Mouse (Mus musculus): ENCODE measurements around the gene Clca1. TPM values are rescaled to one million over a fixed set of nuclear protein-coding genes. Genes with fewer than 3 reads are reported as not detected.
"Not testable (repeated sequence)": the region's sequence is repeated elsewhere in the genome, so short reads cannot be mapped to it uniquely, and the experiment has no call there.

Clca1 gene
- 0.16 and 0.47 TPM in 2 replicates for polyA plus RNA-seq (2015; fragmentation: Nextera tagmentation; extraction: Ambion mirVana)

DNA sequence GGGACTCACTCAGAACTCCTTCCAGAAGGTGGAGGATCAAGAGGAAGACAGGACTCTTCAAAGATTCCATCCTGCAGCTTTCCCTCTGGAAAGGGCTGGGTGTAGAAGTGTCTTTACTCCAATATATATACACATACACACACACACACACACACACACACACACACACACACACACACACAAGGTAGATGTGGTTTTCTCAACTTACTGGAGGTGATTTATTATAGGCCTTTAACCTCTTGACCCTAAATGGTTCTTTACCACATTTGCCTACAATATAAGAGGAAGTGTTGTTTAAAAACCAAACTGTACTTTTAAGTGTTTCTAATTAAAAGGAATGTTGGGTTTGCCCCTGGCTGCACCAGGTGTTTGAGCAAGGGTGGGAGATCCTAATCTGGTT lies at the start of gene Clca1:
TSS of gene Clca1 (minus strand) at position 101 of the 400 bp plus-strand sequence.
- Histone ChIP-seq H3K9me3 (replicated peaks; ENCODE audit: control insufficient read depth, low read length) (no peaks in the 10 kb centered on the region), H3K36me3 (ENCODE audit: control insufficient read depth, insufficient read depth) (no peaks in the 10 kb centered on the region)
- no peak for ATAC-seq (replicated peaks; ENCODE audit: extremely low read depth, insufficient read depth, low FRiP score)

DNA sequence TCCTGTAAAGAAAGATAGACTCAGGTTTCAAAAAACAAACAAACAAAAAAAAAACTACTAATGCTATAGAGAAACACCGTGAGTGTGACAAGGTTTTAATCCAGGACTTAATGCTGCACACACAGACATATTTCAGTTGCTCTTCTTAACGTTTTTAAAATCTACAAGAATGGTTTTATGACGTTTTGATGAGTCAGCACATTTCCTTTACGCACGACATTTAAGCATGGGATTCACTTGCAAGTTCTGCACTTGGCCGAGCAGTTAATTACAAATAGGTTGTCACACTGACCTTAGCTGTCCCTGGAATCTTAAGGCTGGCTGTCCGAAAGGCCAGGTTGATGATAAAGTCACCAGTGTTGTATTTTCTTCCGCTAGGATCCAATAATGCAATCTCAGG lies 48.3 kb upstream of the Clca1 start:
- no peak overlapping the region for H3K4me3 ChIP-seq (ENCODE audit: low read length)
- no peak overlapping the region for H3K9ac ChIP-seq (ENCODE audit: low read length)
- H3K36me3 ChIP-seq (ENCODE audit: control insufficient read depth, insufficient read depth): no peaks in the 10 kb centered on the region
- no peak for ATAC-seq (replicated peaks; ENCODE audit: extremely low read depth, insufficient read depth, low FRiP score)
- 75% methylated on average over 8 of the region's 8 CpGs for WGBS
- no peaks in the 10 kb centered on the region for H3K9me3 ChIP-seq (replicated peaks; ENCODE audit: control insufficient read depth, low read length)
- H3K4me1 ChIP-seq (ENCODE audit: control insufficient read depth, insufficient read depth, low read length): no peaks in the 10 kb centered on the region
- no peaks in the 10 kb centered on the region for H3K27me3 ChIP-seq (ENCODE audit: control insufficient read depth, insufficient read depth, low read length)
- H3K4me2 ChIP-seq (ENCODE audit: low read depth, low read length): no peak overlapping the region
- no peak overlapping the region for H3K27ac ChIP-seq (ENCODE audit: low read length)

More for the DNA sequence above, at the start of gene Clca1:
- no peak within 1 kb of the TSS for H3K9ac ChIP-seq (ENCODE audit: low read length)
- H3K27ac ChIP-seq (ENCODE audit: low read length): no peak within 1 kb of the TSS
- no peak within 1 kb of the TSS for H3K4me2 ChIP-seq (ENCODE audit: low read depth, low read length)
- H3K4me3 ChIP-seq (ENCODE audit: low read length): no peak within 1 kb of the TSS
- H3K27me3 ChIP-seq (ENCODE audit: control insufficient read depth, insufficient read depth, low read length): no peaks in the 10 kb centered on the region
- no peaks in the 10 kb centered on the region for H3K4me1 ChIP-seq (ENCODE audit: control insufficient read depth, insufficient read depth, low read length)

DNA sequence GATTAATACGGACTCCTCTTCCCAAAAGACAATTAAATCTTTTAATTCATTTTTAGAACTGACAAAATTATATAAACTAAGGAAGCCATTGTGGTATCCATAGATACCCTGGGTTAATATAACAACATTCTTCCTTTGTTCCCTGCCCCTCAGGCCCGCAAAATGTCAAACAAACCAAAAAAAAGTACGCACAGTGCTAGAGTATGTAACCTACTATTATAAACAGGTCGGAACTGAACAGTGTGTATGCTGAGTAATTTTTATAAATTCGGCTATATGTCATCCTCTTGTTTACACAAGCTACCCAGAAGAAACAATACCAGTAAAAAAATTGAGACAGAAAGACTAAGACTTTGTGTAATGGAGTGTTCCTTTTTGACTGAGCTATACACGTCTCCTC lies 45.8 kb upstream of the Clca1 start:
- Histone ChIP-seq H3K4me1 (ENCODE audit: control insufficient read depth, insufficient read depth, low read length) (no peaks in the 10 kb centered on the region), H3K9me3 (replicated peaks; ENCODE audit: control insufficient read depth, low read length) (no peaks in the 10 kb centered on the region), H3K27me3 (ENCODE audit: control insufficient read depth, insufficient read depth, low read length) (no peaks in the 10 kb centered on the region), H3K9ac (ENCODE audit: low read length) (no peak overlapping the region), H3K4me3 (ENCODE audit: low read length) (no peak overlapping the region), H3K36me3 (ENCODE audit: control insufficient read depth, insufficient read depth) (no peaks in the 10 kb centered on the region), H3K27ac (ENCODE audit: low read length) (no peak overlapping the region), H3K4me2 (ENCODE audit: low read depth, low read length) (no peak overlapping the region)
- 77% methylated on average over 6 of the region's 6 CpGs for WGBS
- no peak for ATAC-seq (replicated peaks; ENCODE audit: extremely low read depth, insufficient read depth, low FRiP score)

DNA sequence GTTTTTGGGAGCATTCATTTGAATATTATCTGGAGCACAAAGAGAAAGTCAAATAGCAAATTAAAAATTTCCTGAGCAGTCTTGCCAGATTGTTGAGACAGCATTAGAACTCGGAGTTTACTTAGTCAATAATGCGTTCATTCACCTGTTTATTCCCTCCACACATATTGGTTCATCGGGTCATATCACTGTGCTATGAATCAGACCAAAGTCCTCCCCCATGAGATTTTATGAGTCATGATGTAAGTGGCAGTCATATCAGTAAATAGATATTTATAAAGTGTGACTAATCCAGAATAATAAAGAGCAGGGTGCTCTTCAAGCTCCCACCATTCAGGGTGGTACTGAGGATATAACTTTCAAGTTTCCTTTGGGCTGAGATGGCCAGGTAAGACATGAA lies 39.8 kb upstream of the Clca1 start:
- Histone ChIP-seq H3K4me3 (ENCODE audit: low read length) (no peak overlapping the region), H3K4me1 (ENCODE audit: control insufficient read depth, insufficient read depth, low read length) (no peaks in the 10 kb centered on the region), H3K9me3 (replicated peaks; ENCODE audit: control insufficient read depth, low read length) (no peaks in the 10 kb centered on the region), H3K27ac (ENCODE audit: low read length) (no peak overlapping the region), H3K36me3 (ENCODE audit: control insufficient read depth, insufficient read depth) (no peaks in the 10 kb centered on the region), H3K9ac (ENCODE audit: low read length) (no peak overlapping the region), H3K27me3 (ENCODE audit: control insufficient read depth, insufficient read depth, low read length) (no peaks in the 10 kb centered on the region), H3K4me2 (ENCODE audit: low read depth, low read length) (no peak overlapping the region)
- WGBS: 89% methylated on average over 3 of the region's 3 CpGs
- no peak for ATAC-seq (replicated peaks; ENCODE audit: extremely low read depth, insufficient read depth, low FRiP score)

DNA sequence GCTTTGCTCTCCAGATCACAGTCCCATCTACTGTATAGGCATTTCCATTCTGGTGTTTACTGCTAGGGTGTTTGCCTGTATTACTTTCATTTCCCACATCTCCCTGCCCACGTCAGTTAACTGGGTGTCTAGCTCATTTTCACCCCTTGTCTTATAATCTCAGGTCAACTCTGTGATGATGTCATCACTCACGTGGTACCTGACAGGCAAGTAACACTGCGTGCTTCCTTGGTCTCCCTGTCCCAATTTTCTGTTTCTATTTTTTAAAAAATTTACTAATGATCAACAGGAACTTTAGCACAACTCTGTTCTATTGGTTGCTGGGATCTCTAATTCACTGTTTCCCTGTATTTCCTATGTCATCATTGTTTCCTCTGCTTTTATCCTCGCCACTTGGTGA lies 36.4 kb upstream of the Clca1 start:
- H3K4me2 ChIP-seq (ENCODE audit: low read depth, low read length): no peak overlapping the region
- H3K4me1 ChIP-seq (ENCODE audit: control insufficient read depth, insufficient read depth, low read length): no peaks in the 10 kb centered on the region
- H3K9me3 ChIP-seq (replicated peaks; ENCODE audit: control insufficient read depth, low read length): no peaks in the 10 kb centered on the region
- no peak overlapping the region for H3K4me3 ChIP-seq (ENCODE audit: low read length)
- H3K9ac ChIP-seq (ENCODE audit: low read length): no peak overlapping the region
- 70% methylated on average over 4 of the region's 4 CpGs for WGBS
- no peaks in the 10 kb centered on the region for H3K27me3 ChIP-seq (ENCODE audit: control insufficient read depth, insufficient read depth, low read length)
- H3K36me3 ChIP-seq (ENCODE audit: control insufficient read depth, insufficient read depth): no peaks in the 10 kb centered on the region
- ATAC-seq (replicated peaks; ENCODE audit: extremely low read depth, insufficient read depth, low FRiP score): no peak
- no peak overlapping the region for H3K27ac ChIP-seq (ENCODE audit: low read length)

DNA sequence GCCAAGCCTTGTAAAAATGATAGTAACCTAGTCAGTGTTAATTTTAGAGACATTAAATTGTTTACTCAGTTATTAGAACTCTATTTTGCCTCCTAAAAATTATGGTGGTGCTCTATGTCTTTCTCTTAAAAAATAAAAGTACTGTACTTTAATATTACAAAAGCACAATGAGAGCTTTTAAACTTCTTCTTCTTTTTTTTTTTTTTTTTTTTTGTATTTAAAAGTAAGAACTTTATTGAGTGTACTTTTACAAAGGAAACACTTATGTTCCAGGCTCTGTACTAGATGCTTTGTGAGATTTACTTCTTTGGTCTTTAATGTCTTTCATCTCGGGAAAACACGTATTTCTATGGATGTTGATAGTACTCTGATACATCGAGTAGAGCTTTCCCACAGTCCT lies 22.6 kb upstream of the Clca1 start:
- not testable (repeated sequence) for H3K4me1 ChIP-seq (ENCODE audit: control insufficient read depth, insufficient read depth, low read length); H3K9me3 ChIP-seq (replicated peaks; ENCODE audit: control insufficient read depth, low read length); H3K4me2 ChIP-seq (ENCODE audit: low read depth, low read length); H3K9ac ChIP-seq (ENCODE audit: low read length); ATAC-seq (replicated peaks; ENCODE audit: extremely low read depth, insufficient read depth, low FRiP score); H3K27ac ChIP-seq (ENCODE audit: low read length); H3K27me3 ChIP-seq (ENCODE audit: control insufficient read depth, insufficient read depth, low read length); H3K4me3 ChIP-seq (ENCODE audit: low read length); H3K36me3 ChIP-seq (ENCODE audit: control insufficient read depth, insufficient read depth)
- 90% methylated on average over 3 of the region's 3 CpGs for WGBS

DNA sequence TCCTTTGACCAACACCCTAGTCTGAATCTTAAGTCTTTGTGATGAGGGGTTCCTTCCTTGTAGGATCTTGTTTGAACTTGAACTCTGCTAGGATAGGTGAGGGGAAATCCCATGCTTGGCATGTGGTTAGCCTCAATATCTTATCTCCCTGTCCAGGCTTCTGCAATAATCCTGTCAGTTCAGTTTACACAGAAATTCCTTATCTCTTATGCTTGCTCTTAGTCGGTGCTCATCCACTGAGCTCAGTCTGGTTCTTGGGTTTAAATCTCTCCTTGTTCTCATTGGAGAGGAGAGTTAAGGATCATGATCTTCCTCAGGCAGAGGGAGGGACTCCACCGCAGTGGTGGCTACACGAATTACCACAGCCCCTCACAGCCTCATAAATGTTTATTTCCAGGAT lies 17.2 kb upstream of the Clca1 start:
- Histone ChIP-seq H3K9me3 (replicated peaks; ENCODE audit: control insufficient read depth, low read length) (0 out of 2 replicates have a peak, but pooled peaks cover 3% of the 10 kb centered on the region), H3K4me3 (ENCODE audit: low read length) (no peak overlapping the region), H3K27me3 (ENCODE audit: control insufficient read depth, insufficient read depth, low read length) (no peaks in the 10 kb centered on the region), H3K4me2 (ENCODE audit: low read depth, low read length) (no peak overlapping the region), H3K4me1 (ENCODE audit: control insufficient read depth, insufficient read depth, low read length) (0 out of 2 replicates have a peak, but pooled peaks cover 2% of the 10 kb centered on the region), H3K9ac (ENCODE audit: low read length) (no peak overlapping the region), H3K36me3 (ENCODE audit: control insufficient read depth, insufficient read depth) (no peaks in the 10 kb centered on the region), H3K27ac (ENCODE audit: low read length) (no peak overlapping the region)
- no peak for ATAC-seq (replicated peaks; ENCODE audit: extremely low read depth, insufficient read depth, low FRiP score)
- WGBS: 41% methylated on average over 3 of the region's 3 CpGs

DNA sequence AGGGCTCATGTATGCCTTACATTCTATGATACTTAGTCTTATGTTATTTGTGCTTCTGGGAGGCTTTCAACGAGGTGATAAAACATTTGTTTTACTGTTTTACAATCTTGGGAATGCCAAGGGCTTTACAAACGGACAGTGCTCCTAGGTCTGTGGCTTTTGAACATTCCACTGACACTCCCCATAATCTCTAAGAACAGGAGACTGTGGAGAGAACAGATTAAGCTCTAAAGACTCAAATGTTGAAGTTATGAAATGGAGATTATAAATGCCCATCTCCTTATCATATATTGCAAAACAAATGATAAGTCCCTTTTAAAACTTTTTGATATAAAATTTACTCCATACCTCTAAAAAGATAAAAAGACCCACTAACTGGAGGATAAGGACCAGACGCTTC lies 6.2 kb upstream of the Clca1 start:
- H3K27me3 ChIP-seq (ENCODE audit: control insufficient read depth, insufficient read depth, low read length): no peaks in the 10 kb centered on the region
- H3K9ac ChIP-seq (ENCODE audit: low read length): no peak overlapping the region
- H3K36me3 ChIP-seq (ENCODE audit: control insufficient read depth, insufficient read depth): no peaks in the 10 kb centered on the region
- whole genome bisulfite sequencing: 40% methylated on average over 3 of the region's 3 CpGs
- no peaks in the 10 kb centered on the region for H3K4me1 ChIP-seq (ENCODE audit: control insufficient read depth, insufficient read depth, low read length)
- no peak overlapping the region for H3K4me2 ChIP-seq (ENCODE audit: low read depth, low read length)
- no peaks in the 10 kb centered on the region for H3K9me3 ChIP-seq (replicated peaks; ENCODE audit: control insufficient read depth, low read length)
- ATAC-seq (replicated peaks; ENCODE audit: extremely low read depth, insufficient read depth, low FRiP score): no peak
- no peak overlapping the region for H3K4me3 ChIP-seq (ENCODE audit: low read length)
- H3K27ac ChIP-seq (ENCODE audit: low read length): no peak overlapping the region

DNA sequence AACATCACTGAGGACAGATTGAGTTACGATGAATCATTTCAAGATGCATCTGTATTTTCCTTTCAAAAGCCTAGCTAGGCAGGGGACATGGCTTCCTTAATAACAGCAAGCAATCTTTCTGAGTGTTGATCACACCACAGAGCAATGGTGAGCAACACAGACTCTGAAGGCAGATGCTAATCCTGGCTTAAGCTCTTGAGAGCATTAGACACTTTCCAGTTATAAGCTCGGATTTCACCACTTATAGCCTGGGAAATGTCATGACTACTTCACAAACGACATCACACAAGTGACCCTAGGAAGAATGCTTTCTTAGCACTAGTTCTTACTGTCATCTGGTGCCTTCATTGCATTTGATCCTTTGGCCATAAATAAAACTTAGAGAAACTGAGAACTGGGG lies 4.5 kb downstream of the Clca1 start:
- H3K9ac ChIP-seq (ENCODE audit: low read length): no peak overlapping the region
- 50% methylated on average over 3 of the region's 3 CpGs for WGBS
- no peak for ATAC-seq (replicated peaks; ENCODE audit: extremely low read depth, insufficient read depth, low FRiP score)
- no peaks in the 10 kb centered on the region for H3K4me1 ChIP-seq (ENCODE audit: control insufficient read depth, insufficient read depth, low read length)
- no peak overlapping the region for H3K4me3 ChIP-seq (ENCODE audit: low read length)
- H3K27me3 ChIP-seq (ENCODE audit: control insufficient read depth, insufficient read depth, low read length): no peaks in the 10 kb centered on the region
- no peaks in the 10 kb centered on the region for H3K36me3 ChIP-seq (ENCODE audit: control insufficient read depth, insufficient read depth)
- H3K27ac ChIP-seq (ENCODE audit: low read length): no peak overlapping the region
- H3K4me2 ChIP-seq (ENCODE audit: low read depth, low read length): no peak overlapping the region
- no peaks in the 10 kb centered on the region for H3K9me3 ChIP-seq (replicated peaks; ENCODE audit: control insufficient read depth, low read length)

DNA sequence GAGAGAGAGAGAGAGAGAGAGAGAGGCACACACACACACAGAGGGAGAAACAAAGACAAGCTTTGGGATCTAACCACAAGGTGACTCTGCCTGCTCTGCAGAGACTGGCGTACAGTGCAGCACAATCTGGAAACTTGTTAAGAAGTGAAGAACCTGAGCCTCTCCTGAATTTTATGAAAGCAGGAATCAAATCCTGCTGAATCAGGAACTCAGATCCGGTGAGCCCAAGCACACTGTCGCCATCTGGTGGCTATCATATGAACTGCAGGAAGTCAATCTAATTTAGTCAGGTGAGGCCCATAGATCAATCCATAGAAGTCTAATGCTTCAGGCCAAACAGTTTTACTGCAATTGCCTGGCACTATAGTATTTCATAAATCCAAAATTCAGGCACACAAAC lies 5.8 kb downstream of the Clca1 start:
- Histone ChIP-seq H3K4me1 (ENCODE audit: control insufficient read depth, insufficient read depth, low read length) (no peaks in the 10 kb centered on the region), H3K4me2 (ENCODE audit: low read depth, low read length) (no peak overlapping the region), H3K9ac (ENCODE audit: low read length) (no peak overlapping the region), H3K36me3 (ENCODE audit: control insufficient read depth, insufficient read depth) (no peaks in the 10 kb centered on the region), H3K9me3 (replicated peaks; ENCODE audit: control insufficient read depth, low read length) (no peaks in the 10 kb centered on the region), H3K27ac (ENCODE audit: low read length) (no peak overlapping the region), H3K4me3 (ENCODE audit: low read length) (no peak overlapping the region), H3K27me3 (ENCODE audit: control insufficient read depth, insufficient read depth, low read length) (no peaks in the 10 kb centered on the region)
- no peak for ATAC-seq (replicated peaks; ENCODE audit: extremely low read depth, insufficient read depth, low FRiP score)
- 30% methylated on average over 3 of the region's 3 CpGs for WGBS
